Mouse (Mus musculus) bone marrow, adult 2 months (tissue): ENCODE measurements around the gene March4.

Source experiments
- CTCF ChIP-seq: fragments of 200-500 bp; IDR thresholded peaks from 2 replicates; pipeline ENCODE4 v1.5.1; 2011; ENCODE audit warnings: low read length, control low read depth; ENCODE audit not compliant: control insufficient read depth, insufficient read depth
- POLR2A ChIP-seq: fragments of 200-500 bp; IDR thresholded peaks from 2 replicates; pipeline ENCODE4 v1.6.1; 2011; ENCODE audit warnings: low read depth, mild to moderate bottlenecking, control low read depth, low read length, borderline replicate concordance; ENCODE audit not compliant: control insufficient read depth

GRCm38 (mm10) chr1:72414561-72415253, 122.0 kb downstream of the March4 start:
- TF ChIP-seq POLR2A = no peak
- no peak for TF ChIP-seq CTCF
